Mouse (Mus musculus) megakaryocyte, embryonic 14.5 days (primary cell): ENCODE results near the gene Krt222.

Source experiments
- FLI1 ChIP-seq: IDR thresholded peaks from 2 replicates; pipeline ENCODE4 v1.6.1; 2012; ENCODE audit warnings: low read length, inconsistent platforms, mixed read lengths
- GATA1 ChIP-seq: IDR thresholded peaks from 3 replicates; pipeline ENCODE4 v1.6.1; 2012; ENCODE audit warnings: mixed read lengths, low read length, inconsistent platforms, borderline replicate concordance

DNA sequence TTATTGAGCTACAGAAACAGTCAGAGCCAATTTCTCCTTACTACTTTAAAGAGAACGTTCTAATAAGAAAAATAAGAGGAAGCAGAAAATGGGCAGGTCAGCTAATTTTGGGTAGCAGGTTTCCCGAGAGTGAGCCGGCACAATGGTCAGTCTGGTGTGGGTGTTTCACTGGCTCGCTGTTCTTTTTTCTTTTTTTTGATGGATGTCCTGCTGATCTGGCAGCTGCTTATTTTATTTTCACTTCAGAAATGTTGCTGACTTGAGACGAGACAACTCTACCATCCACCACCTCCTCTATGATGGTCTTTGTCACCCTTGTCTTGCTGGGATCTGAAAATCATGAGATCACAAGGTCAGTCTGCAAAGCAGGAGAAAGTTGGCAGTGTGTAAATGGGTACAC lies 36.1 kb upstream of the Krt222 start:
- TF ChIP-seq GATA1 (no peak), FLI1 (no peak)
